Mouse (Mus musculus) midbrain, postnatal 0 days (tissue): ENCODE measurements around the gene Esrrb. TPM values are rescaled to one million over a fixed set of nuclear protein-coding genes. Genes with fewer than 3 reads are reported as not detected.

Experiments used
- ATAC-seq: fragments of 200-750 bp; cut with Nextera tagmentation; 2 replicates; pipeline ENCODE4 v1.8.0; 2017; ENCODE audit warnings: moderate number of reproducible peaks, mild to moderate bottlenecking, moderate TSS enrichment, moderate library complexity; ENCODE audit not compliant: low FRiP score
- DNase-seq: peaks from one replicate; pipeline ENCODE4 v3.0.0-alpha.2; 2015; ENCODE audit warnings: low spot score
- H3K27ac ChIP-seq: fragments of 300-500 bp; sonication (generic); 2 replicates; pipeline ENCODE4 v1.5.1; 2014; ENCODE audit warnings: low read depth, mild to moderate bottlenecking, low read length, mixed read lengths
- H3K27me3 ChIP-seq: fragments of 300-500 bp; sonication (generic); 2 replicates; pipeline ENCODE4 v1.6.1; 2014; ENCODE audit warnings: low read length, control low read depth, mixed read lengths; ENCODE audit not compliant: insufficient read depth
- H3K36me3 ChIP-seq: fragments of 300-500 bp; sonication (generic); 2 replicates; pipeline ENCODE4 v1.6.1; 2014; ENCODE audit warnings: low read length, control low read depth, mixed read lengths; ENCODE audit not compliant: insufficient read depth
- H3K4me1 ChIP-seq: fragments of 300-500 bp; sonication (generic); 2 replicates; pipeline ENCODE4 v1.6.1; 2014; ENCODE audit warnings: mild to moderate bottlenecking, control low read depth, antibody characterized with exemption, low read length, mixed read lengths; ENCODE audit not compliant: insufficient read depth
- H3K4me2 ChIP-seq: fragments of 300-500 bp; sonication (generic); 2 replicates; pipeline ENCODE4 v1.6.1; 2014; ENCODE audit warnings: low read depth, mild to moderate bottlenecking, low read length, mixed read lengths; ENCODE audit not compliant: poor library complexity, severe bottlenecking
- H3K4me3 ChIP-seq: fragments of 300-500 bp; sonication (generic); 2 replicates; pipeline ENCODE4 v1.5.1; 2014; ENCODE audit warnings: low read depth, mild to moderate bottlenecking, low read length, moderate library complexity
- H3K9ac ChIP-seq: fragments of 300-500 bp; sonication (generic); replicated peaks from 2 replicates; pipeline ENCODE4 v1.6.1; 2014; ENCODE audit warnings: mild to moderate bottlenecking, low read length, moderate library complexity, mixed read lengths; ENCODE audit not compliant: poor library complexity, severe bottlenecking
- H3K9me3 ChIP-seq: fragments of 300-500 bp; sonication (generic); 2 replicates; pipeline ENCODE4 v1.6.1; 2016; ENCODE audit warnings: low read length, control low read depth
- CTCF ChIP-seq: IDR thresholded peaks from 2 replicates; pipeline ENCODE4 v1.5.1; 2016; ENCODE audit warnings: antibody characterized with exemption, mild to moderate bottlenecking
- WGBS: fragments of 180-500 bp; shearing (Covaris S2); extraction: QIAGEN DNeasy Blood & Tissue Kit; methylation state at CpG from one replicate; pipeline ENCODE4 v1.1.7; 2014; 5-methylcytosine and 5-hydroxymethylcytosine counted together
- polyA plus RNA-seq: library from polyadenylated mRNA; unstranded; fragments of >200 nt; fragmentation: Nextera tagmentation; extraction: Ambion mirVana; gene quantifications from 2 replicates; pipeline ENCODE4 v1.2.1, GENCODE M21; 2015
- total RNA-seq: library from RNA; depleted of rRNA; stranded (reverse); fragments of >200 nt; gene quantifications from 2 replicates; pipeline ENCODE4 v1.2.3, GENCODE M21; 2014

The Esrrb gene
- total and polyA plus RNA-seq, 2 experiments from 2014 or later, result 3.3 to 11.6 TPM

DNA sequence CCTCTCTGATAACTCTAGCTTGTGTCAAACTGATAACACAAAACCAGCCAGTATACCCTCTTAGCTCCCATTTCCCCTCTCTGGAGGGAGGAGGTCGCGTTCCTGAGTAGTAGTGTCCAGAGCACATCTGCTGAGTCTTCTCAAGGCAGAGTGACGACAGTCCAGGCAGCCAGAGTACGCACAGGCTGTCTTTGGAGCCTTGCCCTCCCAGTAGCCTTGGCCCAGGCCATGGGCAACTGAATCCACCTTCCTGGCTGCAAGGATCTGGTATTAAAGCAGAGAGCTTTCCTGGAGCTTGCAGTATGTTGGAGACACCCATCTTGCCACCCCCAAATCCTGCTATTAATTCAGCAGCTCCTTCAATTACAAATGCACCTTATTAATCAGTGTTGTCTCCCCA lies 152.7 kb downstream of the Esrrb start:
- Histone ChIP-seq H3K36me3 (no peaks in the 10 kb centered on the region), H3K9me3 (no peaks in the 10 kb centered on the region), H3K9ac (no peak overlapping the region), H3K27me3 (0 out of 2 replicates have a peak, but pooled peaks cover 4% of the 10 kb centered on the region), H3K4me2 (no peak overlapping the region), H3K27ac (no peak overlapping the region), H3K4me1 (no peaks in the 10 kb centered on the region), H3K4me3 (no peak overlapping the region)
- DNase-seq (no peak), ATAC-seq (no peak)
- WGBS, result 88% methylated on average over 4 of the region's 4 CpGs
- no peak for TF ChIP-seq CTCF

DNA sequence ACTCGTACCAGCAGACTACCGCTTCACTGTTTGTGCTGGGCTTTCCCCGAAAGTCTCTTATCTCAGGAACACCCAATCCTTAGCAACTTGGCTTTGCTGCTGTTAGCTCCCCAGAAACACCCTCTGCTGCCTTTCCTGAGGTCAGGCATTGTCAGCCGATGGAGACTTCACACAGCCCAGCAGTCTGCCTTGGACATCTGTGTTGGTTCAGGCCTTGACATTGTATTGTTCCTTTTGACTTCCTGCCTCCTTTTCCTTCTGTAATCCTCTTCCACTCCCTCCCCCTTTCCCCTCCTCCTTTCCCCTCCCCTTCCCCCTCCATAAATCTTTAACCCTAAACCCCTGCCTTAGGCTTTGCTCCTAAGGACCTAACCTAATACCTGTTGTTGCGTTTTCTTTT lies 155.7 kb downstream of the Esrrb start:
- no peak overlapping the region for H3K4me3 ChIP-seq
- 0 out of 2 replicates have a peak, but pooled peaks cover 4% of the 10 kb centered on the region for H3K27me3 ChIP-seq
- no peak for TF ChIP-seq CTCF
- no peak for ATAC-seq
- H3K4me1 ChIP-seq, result no peaks in the 10 kb centered on the region
- no peaks in the 10 kb centered on the region for H3K9me3 ChIP-seq
- H3K9ac ChIP-seq, result no peak overlapping the region
- 62% methylated on average over 5 of the region's 5 CpGs for WGBS
- H3K27ac ChIP-seq, result no peak overlapping the region
- H3K4me2 ChIP-seq, result no peak overlapping the region
- no peak for DNase-seq
- no peaks in the 10 kb centered on the region for H3K36me3 ChIP-seq

DNA sequence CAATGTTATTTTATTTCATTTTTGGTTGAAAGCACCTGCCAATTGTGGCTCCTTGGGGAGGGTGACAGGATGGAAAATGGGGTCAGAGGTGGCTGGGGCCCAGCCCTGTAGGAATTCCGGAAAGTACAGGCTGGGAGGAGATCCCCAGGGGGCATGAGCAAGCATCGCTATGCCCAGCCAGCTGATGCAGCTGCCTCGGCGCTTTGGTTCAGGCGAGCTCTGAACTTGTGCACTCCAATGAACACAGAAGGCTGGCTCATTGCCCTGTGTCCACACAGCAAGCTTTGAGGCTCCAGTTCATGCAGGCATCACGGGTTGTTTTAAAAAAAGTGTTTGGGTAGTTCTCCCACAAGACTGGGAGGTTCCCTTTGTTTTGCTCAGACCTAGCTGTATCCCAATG lies 156.8 kb downstream of the Esrrb start:
- 60% methylated on average over 6 of the region's 6 CpGs for WGBS
- Histone ChIP-seq H3K27ac (no peak overlapping the region), H3K4me2 (no peak overlapping the region), H3K4me1 (no peaks in the 10 kb centered on the region), H3K27me3 (0 out of 2 replicates have a peak, but pooled peaks cover 4% of the 10 kb centered on the region), H3K4me3 (no peak overlapping the region), H3K36me3 (no peaks in the 10 kb centered on the region), H3K9me3 (no peaks in the 10 kb centered on the region), H3K9ac (no peak overlapping the region)
- ATAC-seq (no peak), DNase-seq (no peak)
- no peak for TF ChIP-seq CTCF

DNA sequence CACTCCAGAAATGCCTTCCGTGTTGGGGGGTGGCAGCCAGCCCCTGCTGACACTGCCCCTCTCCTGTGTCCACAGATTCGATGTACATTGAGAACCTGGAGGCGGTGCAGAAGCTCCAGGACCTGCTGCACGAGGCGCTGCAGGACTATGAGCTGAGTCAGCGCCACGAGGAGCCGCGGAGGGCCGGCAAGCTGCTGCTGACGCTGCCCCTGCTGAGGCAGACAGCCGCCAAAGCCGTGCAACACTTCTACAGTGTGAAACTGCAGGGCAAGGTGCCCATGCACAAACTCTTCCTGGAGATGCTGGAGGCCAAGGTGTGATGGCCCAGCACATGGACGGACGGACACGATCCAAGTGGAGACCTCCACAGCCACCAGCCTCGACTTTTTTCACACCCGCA lies 157.8 kb downstream of the Esrrb start:
- Histone ChIP-seq H3K9ac (no peak overlapping the region), H3K4me2 (peak overlapping the region; percentile 18; the same call in 1 of the 2 replicates), H3K36me3 (no peaks in the 10 kb centered on the region), H3K27ac (no peak overlapping the region), H3K27me3 (0 out of 2 replicates have a peak, but pooled peaks cover 4% of the 10 kb centered on the region), H3K9me3 (no peaks in the 10 kb centered on the region), H3K4me3 (no peak overlapping the region), H3K4me1 (no peaks in the 10 kb centered on the region)
- WGBS, result 24% methylated on average over 18 of the region's 18 CpGs
- no peak for ATAC-seq
- 0 out of 2 replicates have a peak, but pooled peaks have one; percentile 2 for TF ChIP-seq CTCF
- DNase-seq, result peak; percentile 46

DNA sequence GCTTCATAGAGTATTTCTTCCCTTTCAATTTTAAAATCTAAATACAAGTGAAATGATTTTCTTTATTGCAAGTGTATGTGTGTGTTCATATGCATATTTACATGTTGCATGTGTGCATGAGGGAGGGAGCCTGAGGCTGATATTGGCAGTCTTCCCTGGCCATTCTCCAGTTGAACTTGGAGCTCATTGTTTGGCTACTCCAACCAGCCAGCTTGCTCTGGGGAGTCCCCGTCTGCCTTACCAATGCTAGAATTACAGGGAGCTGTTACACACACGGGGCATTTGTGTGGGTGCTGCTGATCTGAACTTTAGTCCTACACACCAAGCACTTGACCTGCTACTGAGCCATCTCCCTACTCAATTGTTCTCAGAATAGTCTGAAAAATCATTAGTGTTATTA lies 173.4 kb downstream of the Esrrb start:
- DNase-seq (peak; percentile 53), ATAC-seq (no peak)
- 49% methylated on average over 2 of the region's 2 CpGs for WGBS
- no peak overlapping the region for H3K4me2 ChIP-seq
- no peaks in the 10 kb centered on the region for H3K9me3 ChIP-seq
- H3K4me1 ChIP-seq, result no peaks in the 10 kb centered on the region
- no peaks in the 10 kb centered on the region for H3K36me3 ChIP-seq
- no peak overlapping the region for H3K4me3 ChIP-seq
- no peak for TF ChIP-seq CTCF
- no peak overlapping the region for H3K27ac ChIP-seq
- no peaks in the 10 kb centered on the region for H3K27me3 ChIP-seq
- H3K9ac ChIP-seq, result no peak overlapping the region

DNA sequence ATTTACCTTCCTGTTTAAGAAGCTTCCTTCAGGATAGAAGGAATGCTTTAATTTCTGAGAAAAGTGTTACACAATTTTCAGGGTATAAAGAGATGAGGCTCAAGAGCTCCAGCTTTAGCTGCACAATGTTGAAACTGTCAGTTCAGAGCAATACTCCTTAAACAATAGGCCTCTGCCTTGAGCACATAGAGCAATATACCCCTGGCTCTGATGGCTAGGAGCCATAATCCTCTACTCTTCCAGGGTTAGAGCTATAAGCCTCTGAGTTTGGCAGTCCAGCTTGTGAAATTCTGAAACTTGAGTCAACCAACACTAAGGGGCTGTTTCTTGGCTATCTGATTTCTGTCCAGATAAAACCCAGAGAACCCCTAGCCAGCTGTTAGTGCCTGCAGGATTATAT lies 176.9 kb downstream of the Esrrb start:
- H3K4me1 ChIP-seq, result no peaks in the 10 kb centered on the region
- no peak overlapping the region for H3K27ac ChIP-seq
- H3K9me3 ChIP-seq, result no peaks in the 10 kb centered on the region
- H3K4me2 ChIP-seq, result no peak overlapping the region
- no peak overlapping the region for H3K4me3 ChIP-seq
- no peaks in the 10 kb centered on the region for H3K27me3 ChIP-seq
- no peak for ATAC-seq
- no peak for DNase-seq
- no peak for TF ChIP-seq CTCF
- no peak overlapping the region for H3K9ac ChIP-seq
- no peaks in the 10 kb centered on the region for H3K36me3 ChIP-seq
